Mouse (Mus musculus): ENCODE measurements around the gene Olfr668. TPM values are rescaled to one million over a fixed set of nuclear protein-coding genes. Genes with fewer than 3 reads are reported as not detected.

Olfr668 gene
- total and polyA plus RNA-seq, 3 experiments, result not detected

- Histone ChIP-seq H3K4me1 (ENCODE audit: insufficient read depth, low read depth, low read length) (no peaks in the 10 kb centered on the region), H3K36me3 (replicated peaks) (no peaks in the 10 kb centered on the region), H3K9me3 (replicated peaks) (no peaks in the 10 kb centered on the region), H3K4me3 (ENCODE audit: low read depth, low read length) (no peak within 1 kb of the TSS), H3K27me3 (ENCODE audit: insufficient read depth, low read length) (no peaks in the 10 kb centered on the region)
- TF ChIP-seq TAL1 (conservative IDR thresholded peaks at IDR 0.05; ENCODE audit: low read depth, low read length) (no peak), GATA2 (IDR thresholded peaks at IDR 0.05; ENCODE audit: borderline replicate concordance, low read depth, low read length) (no peak), GATA1 (IDR thresholded peaks at IDR 0.05; ENCODE audit: borderline replicate concordance, low read length) (no peak), POLR2AphosphoS5 (IDR thresholded peaks at IDR 0.05; ENCODE audit: insufficient replicate concordance, low read depth, low read length) (no peak), CTCF (IDR thresholded peaks at IDR 0.05; ENCODE audit: low read depth, low read length) (no peak)
- no peak for DNase-seq (ENCODE audit: low spot score)
- ATAC-seq (ENCODE audit: extremely low read depth, insufficient number of reproducible peaks, low FRiP score, poor library complexity, severe bottlenecking), result no peak
Observed at GRCm38 (mm10) chr7:104877731-104878130, 50.1 kb downstream of the Olfr668 start, which contains the start of gene Olfr665. Gene Olfr665, plus strand, starts transcription at chr7:104878031.

Other genes starting within 250 kb of the Olfr668 start
- gene Olfr661, start 241.6 kb downstream of the Olfr668 start, total RNA-seq (2014; fragmentation: Nextera tagmentation), result not detected in 2 replicates
- 0.11 and 0.12 TPM in 2 replicates for gene Olfr661, start 241.6 kb downstream of the Olfr668 start, total RNA-seq (2017)
- gene Olfr661, start 241.6 kb downstream of the Olfr668 start, polyA plus RNA-seq (2012), result not detected in 2 replicates
- not detected in 2 replicates for gene Usp17le, start 150.6 kb downstream of the Olfr668 start, total RNA-seq (2014; fragmentation: Nextera tagmentation)
- gene Usp17le, start 150.6 kb downstream of the Olfr668 start, total RNA-seq (2017), result 0.12 and 0.16 TPM in 2 replicates
- not detected in 2 replicates for gene Usp17le, start 150.6 kb downstream of the Olfr668 start, polyA plus RNA-seq (2012)
- gene Usp17lb, start 85.5 kb downstream of the Olfr668 start, total RNA-seq (2014; fragmentation: Nextera tagmentation), result not detected in 2 replicates
- gene Usp17lb, start 85.5 kb downstream of the Olfr668 start, total RNA-seq (2017), result 0.11 TPM in 1 of 2 replicates, not detected in the other
- gene Usp17lb, start 85.5 kb downstream of the Olfr668 start, polyA plus RNA-seq (2012), result not detected in 2 replicates
- not detected in 2 replicates for gene Usp17la, start 71.0 kb downstream of the Olfr668 start, total RNA-seq (2014; fragmentation: Nextera tagmentation)
- gene Usp17la, start 71.0 kb downstream of the Olfr668 start, total RNA-seq (2017), result not detected in 2 replicates
- gene Usp17la, start 71.0 kb downstream of the Olfr668 start, polyA plus RNA-seq (2012), result not detected in 2 replicates
- not detected in 2 replicates for gene Olfr665, start 50.0 kb downstream of the Olfr668 start, total RNA-seq (2014; fragmentation: Nextera tagmentation)
- 0.05 and 0.17 TPM in 2 replicates for gene Olfr665, start 50.0 kb downstream of the Olfr668 start, total RNA-seq (2017)
- not detected in 2 replicates for gene Olfr665, start 50.0 kb downstream of the Olfr668 start, polyA plus RNA-seq (2012)
- gene Olfr666, start 32.1 kb downstream of the Olfr668 start, total RNA-seq (2014; fragmentation: Nextera tagmentation), result not detected in 2 replicates
- gene Olfr666, start 32.1 kb downstream of the Olfr668 start, total RNA-seq (2017), result not detected in 2 replicates
- gene Olfr666, start 32.1 kb downstream of the Olfr668 start, polyA plus RNA-seq (2012), result not detected in 2 replicates
- not detected in 2 replicates for gene Olfr667, start 6.6 kb downstream of the Olfr668 start, total RNA-seq (2014; fragmentation: Nextera tagmentation)
- gene Olfr667, start 6.6 kb downstream of the Olfr668 start, total RNA-seq (2017), result 0.22 TPM in 1 of 2 replicates, not detected in the other
- not detected in 2 replicates for gene Olfr667, start 6.6 kb downstream of the Olfr668 start, polyA plus RNA-seq (2012)
- not detected in 2 replicates for gene Olfr669, start 6.2 kb upstream of the Olfr668 start, total RNA-seq (2014; fragmentation: Nextera tagmentation)
- gene Olfr669, start 6.2 kb upstream of the Olfr668 start, total RNA-seq (2017), result 0.11 TPM in 1 of 2 replicates, not detected in the other
- not detected in 2 replicates for gene Olfr669, start 6.2 kb upstream of the Olfr668 start, polyA plus RNA-seq (2012)
- not detected in 2 replicates for gene Olfr670, start 34.6 kb upstream of the Olfr668 start, total RNA-seq (2014; fragmentation: Nextera tagmentation)
- gene Olfr670, start 34.6 kb upstream of the Olfr668 start, total RNA-seq (2017), result under 0.01 and 0.12 TPM in 2 replicates
- not detected in 2 replicates for gene Olfr670, start 34.6 kb upstream of the Olfr668 start, polyA plus RNA-seq (2012)
- not detected in 2 replicates for gene Olfr671, start 51.1 kb upstream of the Olfr668 start, total RNA-seq (2014; fragmentation: Nextera tagmentation)
- 0.22 TPM in 1 of 2 replicates, not detected in the other for gene Olfr671, start 51.1 kb upstream of the Olfr668 start, total RNA-seq (2017)
- not detected in 2 replicates for gene Olfr671, start 51.1 kb upstream of the Olfr668 start, polyA plus RNA-seq (2012)
- not detected in 2 replicates for gene Olfr672, start 74.0 kb upstream of the Olfr668 start, total RNA-seq (2014; fragmentation: Nextera tagmentation)
- gene Olfr672, start 74.0 kb upstream of the Olfr668 start, total RNA-seq (2017), result 0.22 and 0.23 TPM in 2 replicates
- not detected in 2 replicates for gene Olfr672, start 74.0 kb upstream of the Olfr668 start, polyA plus RNA-seq (2012)
- gene Olfr675, start 100.4 kb upstream of the Olfr668 start, total RNA-seq (2014; fragmentation: Nextera tagmentation), result not detected in 2 replicates
- 0.06 and 0.49 TPM in 2 replicates for gene Olfr675, start 100.4 kb upstream of the Olfr668 start, total RNA-seq (2017)
- not detected in 2 replicates for gene Olfr675, start 100.4 kb upstream of the Olfr668 start, polyA plus RNA-seq (2012)
- not detected in 2 replicates for gene Olfr676, start 104.6 kb upstream of the Olfr668 start, total RNA-seq (2014; fragmentation: Nextera tagmentation)
- gene Olfr676, start 104.6 kb upstream of the Olfr668 start, total RNA-seq (2017), result 0.11 and 0.29 TPM in 2 replicates
- not detected in 2 replicates for gene Olfr676, start 104.6 kb upstream of the Olfr668 start, polyA plus RNA-seq (2012)
- gene Olfr677, start 123.3 kb upstream of the Olfr668 start, total RNA-seq (2014; fragmentation: Nextera tagmentation), result not detected in 2 replicates
- gene Olfr677, start 123.3 kb upstream of the Olfr668 start, total RNA-seq (2017), result 0.16 TPM in 1 of 2 replicates, not detected in the other
- gene Olfr677, start 123.3 kb upstream of the Olfr668 start, polyA plus RNA-seq (2012), result not detected in 2 replicates
- gene Olfr678, start 136.4 kb upstream of the Olfr668 start, total RNA-seq (2014; fragmentation: Nextera tagmentation), result not detected in 2 replicates
- 0.16 TPM in 1 of 2 replicates, not detected in the other for gene Olfr678, start 136.4 kb upstream of the Olfr668 start, total RNA-seq (2017)
- gene Olfr678, start 136.4 kb upstream of the Olfr668 start, polyA plus RNA-seq (2012), result not detected in 2 replicates
- not detected in 2 replicates for gene Olfr679, start 153.1 kb upstream of the Olfr668 start, total RNA-seq (2014; fragmentation: Nextera tagmentation)
- under 0.01 and 0.11 TPM in 2 replicates for gene Olfr679, start 153.1 kb upstream of the Olfr668 start, total RNA-seq (2017)
- not detected in 2 replicates for gene Olfr679, start 153.1 kb upstream of the Olfr668 start, polyA plus RNA-seq (2012)
- gene Olfr680-ps1, start 164.8 kb upstream of the Olfr668 start, total RNA-seq (2014; fragmentation: Nextera tagmentation), result not detected in 2 replicates
- gene Olfr680-ps1, start 164.8 kb upstream of the Olfr668 start, total RNA-seq (2017), result 0.12 TPM in 1 of 2 replicates, not detected in the other
- gene Olfr680-ps1, start 164.8 kb upstream of the Olfr668 start, polyA plus RNA-seq (2012), result not detected in 2 replicates
- gene Olfr681, start 188.8 kb upstream of the Olfr668 start, total RNA-seq (2014; fragmentation: Nextera tagmentation), result not detected in 2 replicates
- 0.06 and 0.11 TPM in 2 replicates for gene Olfr681, start 188.8 kb upstream of the Olfr668 start, total RNA-seq (2017)
- not detected in 2 replicates for gene Olfr681, start 188.8 kb upstream of the Olfr668 start, polyA plus RNA-seq (2012)
- gene Olfr683, start 219.0 kb upstream of the Olfr668 start, total RNA-seq (2014; fragmentation: Nextera tagmentation), result not detected in 2 replicates
- 0.22 TPM in 1 of 2 replicates, not detected in the other for gene Olfr683, start 219.0 kb upstream of the Olfr668 start, total RNA-seq (2017)
- not detected in 2 replicates for gene Olfr683, start 219.0 kb upstream of the Olfr668 start, polyA plus RNA-seq (2012)
- not detected in 2 replicates for gene Olfr684, start 235.6 kb upstream of the Olfr668 start, total RNA-seq (2014; fragmentation: Nextera tagmentation)
- 0.22 TPM in 1 of 2 replicates, not detected in the other for gene Olfr684, start 235.6 kb upstream of the Olfr668 start, total RNA-seq (2017)
- not detected in 2 replicates for gene Olfr684, start 235.6 kb upstream of the Olfr668 start, polyA plus RNA-seq (2012)

Measured in G1E (cell line).